Mouse (Mus musculus): ENCODE data around the gene Best3. TPM values are rescaled to one million over a fixed set of nuclear protein-coding genes. Genes with fewer than 3 reads are reported as not detected.

Best3 gene
- polyA plus RNA-seq, 1 experiment from 2014 or later: 0.19 TPM

DNA sequence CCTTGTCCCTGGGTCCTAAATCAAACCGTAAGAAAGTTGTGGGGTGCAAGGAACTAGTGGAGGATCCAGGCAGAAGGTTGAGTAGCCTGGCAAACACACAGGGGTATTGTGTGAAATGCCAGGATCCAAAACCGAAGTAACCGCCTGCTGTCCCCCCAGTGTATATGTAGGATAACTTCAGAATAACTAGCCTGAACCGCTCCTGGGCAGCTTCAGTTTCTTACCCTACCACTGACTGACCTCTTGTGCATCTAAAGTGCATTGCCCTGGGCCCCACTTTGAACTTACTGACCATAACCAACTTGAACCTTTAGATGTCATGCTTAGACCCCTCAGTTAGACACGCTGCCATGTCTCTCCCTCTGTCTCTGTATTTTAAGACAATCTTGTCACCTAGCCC lies 9.0 kb downstream of the Best3 start:
- no peak for ATAC-seq (ENCODE audit: low read depth)
- no peak overlapping the region for H3K4me3 ChIP-seq (ENCODE audit: low read depth, low read length)
- no peaks in the 10 kb centered on the region for H3K4me1 ChIP-seq (ENCODE audit: control insufficient read depth, insufficient read depth, low read length)
- no peaks in the 10 kb centered on the region for H3K9me3 ChIP-seq (ENCODE audit: control insufficient read depth, low read length)
- H3K9ac ChIP-seq (replicated peaks; ENCODE audit: low read depth, low read length): no peak overlapping the region
- H3K27me3 ChIP-seq (ENCODE audit: control insufficient read depth, insufficient read depth, low read length): no peaks in the 10 kb centered on the region
- H3K27ac ChIP-seq (ENCODE audit: low read depth, low read length): no peak overlapping the region
- WGBS: 89% methylated on average over 5 of the region's 5 CpGs
- H3K36me3 ChIP-seq (ENCODE audit: control insufficient read depth, insufficient read depth, low read length): no peaks in the 10 kb centered on the region
- H3K4me2 ChIP-seq (ENCODE audit: low read depth, low read length): no peak overlapping the region

DNA sequence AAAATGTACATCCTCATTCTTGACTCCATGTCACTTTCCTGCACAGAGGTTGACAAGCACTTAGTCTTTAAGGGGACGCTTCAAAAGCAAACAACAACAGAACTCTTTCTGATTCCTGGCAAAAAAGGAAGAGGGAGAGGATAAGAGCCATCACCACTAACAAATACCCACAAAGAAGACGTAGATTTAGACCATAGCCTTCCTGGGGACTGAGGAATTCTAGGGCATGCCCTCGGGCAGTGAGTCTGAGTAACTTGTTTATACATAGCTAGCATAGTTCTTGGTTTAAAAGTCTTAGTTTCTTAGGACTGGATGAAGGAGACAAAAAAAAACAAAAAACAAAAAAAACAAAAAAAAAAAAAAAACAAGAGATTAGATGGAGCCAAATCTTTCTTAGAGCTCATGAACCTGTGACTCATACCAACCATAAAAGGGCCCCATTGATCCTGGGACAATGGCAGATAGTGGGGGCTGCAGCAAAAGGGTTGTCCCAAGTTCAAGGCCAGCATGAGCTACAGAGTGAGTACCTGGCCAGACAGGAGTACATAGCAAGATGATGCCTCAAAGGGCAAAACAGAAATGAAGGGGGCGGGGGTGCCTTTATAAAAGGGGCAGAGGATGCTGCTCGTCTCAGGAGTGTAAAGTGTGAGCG lies 9.6 kb downstream of the Best3 start:
- no peak overlapping the region for H3K4me2 ChIP-seq (ENCODE audit: low read depth, low read length)
- H3K27me3 ChIP-seq (ENCODE audit: control insufficient read depth, insufficient read depth, low read length): no peaks in the 10 kb centered on the region
- no peak overlapping the region for H3K27ac ChIP-seq (ENCODE audit: low read depth, low read length)
- no peak overlapping the region for H3K4me3 ChIP-seq (ENCODE audit: low read depth, low read length)
- 77% methylated on average over 6 of the region's 6 CpGs for WGBS
- H3K4me1 ChIP-seq (ENCODE audit: control insufficient read depth, insufficient read depth, low read length): no peaks in the 10 kb centered on the region
- no peaks in the 10 kb centered on the region for H3K9me3 ChIP-seq (ENCODE audit: control insufficient read depth, low read length)
- ATAC-seq (ENCODE audit: low read depth): no peak
- no peak overlapping the region for H3K9ac ChIP-seq (replicated peaks; ENCODE audit: low read depth, low read length)
- H3K36me3 ChIP-seq (ENCODE audit: control insufficient read depth, insufficient read depth, low read length): no peaks in the 10 kb centered on the region

DNA sequence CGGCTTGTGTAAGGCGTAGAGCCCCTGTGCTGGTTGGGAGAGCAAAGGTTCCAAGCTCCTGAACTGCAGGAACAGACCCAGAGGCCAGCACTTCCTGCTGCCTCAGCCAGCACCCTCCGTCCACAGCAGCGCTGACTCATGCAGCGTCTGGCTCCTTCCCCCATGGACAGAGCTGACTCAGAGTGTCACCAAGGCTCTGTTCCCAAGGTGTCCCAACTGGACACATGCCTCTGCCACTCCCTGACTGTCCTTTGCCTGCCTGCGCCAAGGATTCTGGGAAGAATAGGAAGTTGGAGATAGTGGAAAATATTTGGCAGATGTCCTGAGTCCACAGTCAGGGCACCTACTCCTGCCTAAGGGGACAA lies 10.1 kb downstream of the Best3 start:
- Histone ChIP-seq H3K4me2 (ENCODE audit: low read depth, low read length) (no peak overlapping the region), H3K4me3 (ENCODE audit: low read depth, low read length) (no peak overlapping the region), H3K27ac (ENCODE audit: low read depth, low read length) (no peak overlapping the region), H3K4me1 (ENCODE audit: control insufficient read depth, insufficient read depth, low read length) (no peaks in the 10 kb centered on the region), H3K9me3 (ENCODE audit: control insufficient read depth, low read length) (no peaks in the 10 kb centered on the region), H3K27me3 (ENCODE audit: control insufficient read depth, insufficient read depth, low read length) (no peaks in the 10 kb centered on the region), H3K36me3 (ENCODE audit: control insufficient read depth, insufficient read depth, low read length) (no peaks in the 10 kb centered on the region), H3K9ac (replicated peaks; ENCODE audit: low read depth, low read length) (no peak overlapping the region)
- ATAC-seq (ENCODE audit: low read depth): no peak
- WGBS: 70% methylated on average over 6 of the region's 6 CpGs

DNA sequence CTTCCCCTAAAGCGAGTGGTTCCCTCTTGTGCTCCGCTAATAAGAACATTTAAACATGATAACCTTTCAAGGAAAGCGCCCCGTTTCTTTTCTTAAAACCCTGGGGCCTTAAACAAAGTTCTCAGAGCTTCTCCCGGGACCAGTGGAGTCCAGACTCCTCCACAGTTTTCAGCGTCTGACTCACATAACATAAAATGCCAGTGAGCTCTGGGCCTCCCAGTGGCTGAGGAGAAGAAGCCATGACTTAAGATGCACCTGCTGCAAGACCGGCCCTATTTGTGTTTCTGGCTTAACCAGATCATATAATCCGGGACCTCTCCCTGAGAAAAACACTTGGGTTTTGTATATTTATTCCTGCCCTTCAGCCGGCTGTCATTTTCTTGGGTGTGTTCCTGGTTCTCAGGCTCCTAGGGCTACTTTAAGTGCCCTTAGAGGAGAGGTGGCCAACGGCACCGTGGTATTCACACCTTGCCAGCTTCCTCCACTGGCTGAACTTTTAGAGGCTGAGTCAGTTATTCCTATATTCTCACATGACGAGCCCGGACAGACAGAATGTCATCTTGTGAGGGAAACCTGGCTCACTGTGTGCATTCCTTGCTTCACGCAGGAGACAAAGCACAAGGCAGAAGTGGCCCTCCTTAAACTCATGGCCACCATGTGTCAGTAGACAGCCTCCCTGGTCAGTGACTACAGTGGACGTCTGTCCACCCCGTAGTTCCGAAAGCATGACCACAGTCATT lies 12.8 kb downstream of the Best3 start:
- no peak for ATAC-seq (ENCODE audit: low read depth)
- no peak overlapping the region for H3K9ac ChIP-seq (replicated peaks; ENCODE audit: low read depth, low read length)
- 89% methylated on average over 17 of the region's 17 CpGs for WGBS
- no peak overlapping the region for H3K4me2 ChIP-seq (ENCODE audit: low read depth, low read length)
- H3K27ac ChIP-seq (ENCODE audit: low read depth, low read length): no peak overlapping the region
- H3K9me3 ChIP-seq (ENCODE audit: control insufficient read depth, low read length): no peaks in the 10 kb centered on the region
- H3K27me3 ChIP-seq (ENCODE audit: control insufficient read depth, insufficient read depth, low read length): no peaks in the 10 kb centered on the region
- H3K4me1 ChIP-seq (ENCODE audit: control insufficient read depth, insufficient read depth, low read length): no peaks in the 10 kb centered on the region
- H3K4me3 ChIP-seq (ENCODE audit: low read depth, low read length): no peak overlapping the region
- no peaks in the 10 kb centered on the region for H3K36me3 ChIP-seq (ENCODE audit: control insufficient read depth, insufficient read depth, low read length)

- Histone ChIP-seq H3K27me3 (ENCODE audit: control insufficient read depth, insufficient read depth, low read length) (no peaks in the 10 kb centered on the region), H3K4me3 (ENCODE audit: low read depth, low read length) (no peak overlapping the region), H3K4me2 (ENCODE audit: low read depth, low read length) (no peak overlapping the region), H3K4me1 (ENCODE audit: control insufficient read depth, insufficient read depth, low read length) (peaks cover 3% of the 10 kb centered on the region; the same call in 1 of the 2 replicates), H3K36me3 (ENCODE audit: control insufficient read depth, insufficient read depth, low read length) (no peaks in the 10 kb centered on the region), H3K9me3 (ENCODE audit: control insufficient read depth, low read length) (no peaks in the 10 kb centered on the region), H3K27ac (ENCODE audit: low read depth, low read length) (no peak overlapping the region), H3K9ac (replicated peaks; ENCODE audit: low read depth, low read length) (no peak overlapping the region)
- 59% methylated on average over 12 of the region's 12 CpGs for WGBS
- ATAC-seq (ENCODE audit: low read depth): no peak
These were observed 14.9 kb downstream of the Best3 start for GRCm38 (mm10) chr10:117000975-117001374.

DNA sequence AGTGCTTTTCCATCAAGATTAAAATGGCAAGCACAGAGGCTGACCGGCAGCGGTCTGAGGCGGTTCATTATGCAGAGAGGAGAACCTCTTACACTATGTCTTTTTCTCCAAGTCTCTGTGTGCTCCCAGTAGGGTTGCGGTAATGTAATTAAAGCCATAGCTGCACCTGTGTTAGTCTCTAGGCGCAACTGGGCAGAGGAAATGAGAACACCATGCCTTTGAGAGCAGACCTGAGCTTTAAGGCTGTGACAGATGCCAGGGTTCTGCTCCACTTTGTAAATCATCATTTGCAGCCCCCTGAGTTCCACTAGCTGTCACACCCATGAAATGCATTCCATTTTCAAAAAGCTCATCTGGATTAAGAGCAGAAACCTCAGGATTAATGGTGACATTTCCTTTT lies 18.6 kb downstream of the Best3 start:
- no peak overlapping the region for H3K9ac ChIP-seq (replicated peaks; ENCODE audit: low read depth, low read length)
- ATAC-seq (ENCODE audit: low read depth): peak; percentile 61; the same call in 1 of the 2 replicates
- no peak overlapping the region for H3K27ac ChIP-seq (ENCODE audit: low read depth, low read length)
- H3K4me3 ChIP-seq (ENCODE audit: low read depth, low read length): no peak overlapping the region
- H3K4me1 ChIP-seq (ENCODE audit: control insufficient read depth, insufficient read depth, low read length): peaks cover 3% of the 10 kb centered on the region; the same call in 1 of the 2 replicates
- no peak overlapping the region for H3K4me2 ChIP-seq (ENCODE audit: low read depth, low read length)
- H3K36me3 ChIP-seq (ENCODE audit: control insufficient read depth, insufficient read depth, low read length): no peaks in the 10 kb centered on the region
- H3K27me3 ChIP-seq (ENCODE audit: control insufficient read depth, insufficient read depth, low read length): no peaks in the 10 kb centered on the region
- WGBS: 57% methylated on average over 5 of the region's 5 CpGs
- H3K9me3 ChIP-seq (ENCODE audit: control insufficient read depth, low read length): no peaks in the 10 kb centered on the region

DNA sequence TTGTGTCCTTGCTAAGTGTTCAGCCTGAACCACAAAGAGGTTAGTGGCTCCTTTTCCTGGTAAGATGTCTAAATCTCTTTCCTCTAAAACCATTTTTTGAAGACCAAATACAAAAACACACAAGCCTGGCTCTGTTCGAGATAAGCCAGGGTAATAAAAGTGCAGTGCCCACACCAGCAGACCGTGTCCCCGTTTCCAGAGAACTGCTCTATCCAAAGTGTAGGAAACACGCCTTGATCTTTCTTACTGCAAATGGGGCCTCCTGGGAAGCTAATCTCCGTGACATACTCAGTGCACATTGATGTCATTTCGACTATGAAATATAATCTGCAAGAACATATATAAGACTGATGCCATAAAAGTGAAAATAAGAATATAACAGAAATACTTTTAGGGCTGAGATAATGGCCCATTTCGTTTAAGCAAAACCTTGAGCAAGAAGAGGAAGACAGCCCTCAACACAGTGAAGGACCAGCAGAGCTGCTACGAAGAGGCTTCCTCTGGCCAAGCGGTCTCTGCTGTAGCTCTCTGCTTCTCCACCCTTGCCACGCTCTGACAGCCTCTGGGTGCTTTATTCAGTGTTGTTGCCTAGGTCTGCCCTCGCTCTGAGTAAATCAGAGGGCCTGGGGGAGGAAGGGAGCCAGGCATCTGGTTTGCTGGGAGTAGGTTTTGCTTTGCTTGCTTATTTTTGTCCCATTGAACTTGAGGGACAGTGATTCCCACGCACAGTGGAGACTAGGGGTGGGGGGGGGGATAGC lies 19.8 kb downstream of the Best3 start:
- H3K4me3 ChIP-seq (ENCODE audit: low read depth, low read length): no peak overlapping the region
- H3K27ac ChIP-seq (ENCODE audit: low read depth, low read length): no peak overlapping the region
- no peaks in the 10 kb centered on the region for H3K36me3 ChIP-seq (ENCODE audit: control insufficient read depth, insufficient read depth, low read length)
- ATAC-seq (ENCODE audit: low read depth): no peak
- peaks cover 3% of the 10 kb centered on the region; the same call in 1 of the 2 replicates for H3K4me1 ChIP-seq (ENCODE audit: control insufficient read depth, insufficient read depth, low read length)
- no peak overlapping the region for H3K9ac ChIP-seq (replicated peaks; ENCODE audit: low read depth, low read length)
- no peak overlapping the region for H3K4me2 ChIP-seq (ENCODE audit: low read depth, low read length)
- H3K27me3 ChIP-seq (ENCODE audit: control insufficient read depth, insufficient read depth, low read length): no peaks in the 10 kb centered on the region
- WGBS: 65% methylated on average over 12 of the region's 12 CpGs
- no peaks in the 10 kb centered on the region for H3K9me3 ChIP-seq (ENCODE audit: control insufficient read depth, low read length)

- Histone ChIP-seq H3K4me1 (ENCODE audit: control insufficient read depth, insufficient read depth, low read length) (peaks cover 5% of the 10 kb centered on the region; the same call in 1 of the 2 replicates), H3K27ac (ENCODE audit: low read depth, low read length) (no peak overlapping the region), H3K4me3 (ENCODE audit: low read depth, low read length) (no peak overlapping the region), H3K9me3 (ENCODE audit: control insufficient read depth, low read length) (no peaks in the 10 kb centered on the region), H3K9ac (replicated peaks; ENCODE audit: low read depth, low read length) (no peak overlapping the region), H3K4me2 (ENCODE audit: low read depth, low read length) (no peak overlapping the region), H3K27me3 (ENCODE audit: control insufficient read depth, insufficient read depth, low read length) (no peaks in the 10 kb centered on the region), H3K36me3 (ENCODE audit: control insufficient read depth, insufficient read depth, low read length) (no peaks in the 10 kb centered on the region)
- WGBS: 91% methylated on average over 6 of the region's 6 CpGs
- ATAC-seq (ENCODE audit: low read depth): no peak
These were observed 23.6 kb downstream of the Best3 start for GRCm38 (mm10) chr10:117009691-117010090.

- Histone ChIP-seq H3K4me1 (ENCODE audit: control insufficient read depth, insufficient read depth, low read length) (peaks cover 4% of the 10 kb centered on the region; the same call in 1 of the 2 replicates), H3K36me3 (ENCODE audit: control insufficient read depth, insufficient read depth, low read length) (no peaks in the 10 kb centered on the region), H3K27me3 (ENCODE audit: control insufficient read depth, insufficient read depth, low read length) (no peaks in the 10 kb centered on the region), H3K4me3 (ENCODE audit: low read depth, low read length) (no peak overlapping the region), H3K9me3 (ENCODE audit: control insufficient read depth, low read length) (no peaks in the 10 kb centered on the region), H3K9ac (replicated peaks; ENCODE audit: low read depth, low read length) (no peak overlapping the region), H3K27ac (ENCODE audit: low read depth, low read length) (no peak overlapping the region), H3K4me2 (ENCODE audit: low read depth, low read length) (no peak overlapping the region)
- WGBS: 63% methylated on average over 8 of the region's 8 CpGs
- ATAC-seq (ENCODE audit: low read depth): no peak
These were observed 24.9 kb downstream of the Best3 start for GRCm38 (mm10) chr10:117011047-117011446.

All from neural tube, embryonic 14.5 days (tissue).